Mouse (Mus musculus): Measurements from ENCODE around the gene Pomgnt1. TPM values are rescaled to one million over a fixed set of nuclear protein-coding genes. Genes with fewer than 3 reads are reported as not detected.

Gene Pomgnt1
- polyA plus RNA-seq, 1 experiment from 2014 or later, result 65.2 TPM

DNA sequence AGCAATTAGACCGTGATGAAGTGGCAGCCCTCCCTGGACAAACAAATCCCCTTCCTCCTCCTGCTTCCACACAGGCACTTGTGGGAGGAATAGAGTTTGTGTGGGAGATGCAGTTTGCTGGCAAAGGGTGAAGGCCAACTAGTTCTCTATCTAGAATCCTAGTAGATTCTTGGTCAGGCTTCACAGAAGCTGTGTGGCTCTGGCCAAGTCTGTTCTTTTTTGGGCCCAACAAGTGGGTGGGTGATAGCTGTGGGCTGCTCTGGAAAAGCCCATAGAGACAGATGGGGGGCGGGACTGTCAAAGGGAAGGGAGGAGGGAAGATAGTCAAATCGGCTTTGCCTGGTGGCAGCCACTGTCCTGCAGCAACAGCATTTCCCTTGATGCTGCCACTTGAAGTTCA, 37.1 kb downstream of the Pomgnt1 start:
- Histone ChIP-seq H3K9ac (no peak overlapping the region), H3K36me3 (peaks cover 55% of the 10 kb centered on the region), H3K4me1 (no peaks in the 10 kb centered on the region), H3K27me3 (no peaks in the 10 kb centered on the region), H3K4me2 (replicated peaks) (no peak overlapping the region), H3K27ac (replicated peaks) (no peak overlapping the region), H3K4me3 (replicated peaks) (no peak overlapping the region), H3K9me3 (replicated peaks) (no peaks in the 10 kb centered on the region)
- WGBS, result 78% methylated on average over 3 of the region's 3 CpGs
- no peak for ATAC-seq (ENCODE audit: insufficient number of reproducible peaks, low FRiP score, low TSS enrichment, low read depth)

DNA sequence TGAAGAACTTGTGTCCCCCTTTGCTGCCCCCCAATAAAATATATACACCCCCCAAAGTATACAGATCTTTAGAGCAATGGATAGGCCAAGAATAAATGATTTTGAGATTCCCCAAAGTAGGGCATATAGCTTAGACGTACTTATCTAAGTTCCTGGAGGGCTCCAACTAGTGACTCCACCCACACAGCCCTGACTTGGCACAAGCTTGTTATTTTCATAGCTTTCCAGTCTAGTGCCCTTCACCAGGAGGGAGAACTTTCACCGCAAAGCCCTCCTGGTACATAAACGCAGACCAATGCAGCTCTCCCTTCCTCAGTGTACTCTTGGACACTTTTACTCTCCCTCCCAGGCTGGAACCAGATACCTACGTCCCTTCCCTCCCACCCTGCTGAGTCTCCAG, 38.5 kb downstream of the Pomgnt1 start:
- ATAC-seq (ENCODE audit: insufficient number of reproducible peaks, low FRiP score, low TSS enrichment, low read depth), result no peak
- WGBS, result 78% methylated on average over 4 of the region's 4 CpGs
- Histone ChIP-seq H3K27ac (replicated peaks) (no peak overlapping the region), H3K4me2 (replicated peaks) (no peak overlapping the region), H3K4me1 (no peaks in the 10 kb centered on the region), H3K4me3 (replicated peaks) (no peak overlapping the region), H3K27me3 (no peaks in the 10 kb centered on the region), H3K9ac (no peak overlapping the region), H3K9me3 (replicated peaks) (no peaks in the 10 kb centered on the region), H3K36me3 (peaks cover 41% of the 10 kb centered on the region)

DNA sequence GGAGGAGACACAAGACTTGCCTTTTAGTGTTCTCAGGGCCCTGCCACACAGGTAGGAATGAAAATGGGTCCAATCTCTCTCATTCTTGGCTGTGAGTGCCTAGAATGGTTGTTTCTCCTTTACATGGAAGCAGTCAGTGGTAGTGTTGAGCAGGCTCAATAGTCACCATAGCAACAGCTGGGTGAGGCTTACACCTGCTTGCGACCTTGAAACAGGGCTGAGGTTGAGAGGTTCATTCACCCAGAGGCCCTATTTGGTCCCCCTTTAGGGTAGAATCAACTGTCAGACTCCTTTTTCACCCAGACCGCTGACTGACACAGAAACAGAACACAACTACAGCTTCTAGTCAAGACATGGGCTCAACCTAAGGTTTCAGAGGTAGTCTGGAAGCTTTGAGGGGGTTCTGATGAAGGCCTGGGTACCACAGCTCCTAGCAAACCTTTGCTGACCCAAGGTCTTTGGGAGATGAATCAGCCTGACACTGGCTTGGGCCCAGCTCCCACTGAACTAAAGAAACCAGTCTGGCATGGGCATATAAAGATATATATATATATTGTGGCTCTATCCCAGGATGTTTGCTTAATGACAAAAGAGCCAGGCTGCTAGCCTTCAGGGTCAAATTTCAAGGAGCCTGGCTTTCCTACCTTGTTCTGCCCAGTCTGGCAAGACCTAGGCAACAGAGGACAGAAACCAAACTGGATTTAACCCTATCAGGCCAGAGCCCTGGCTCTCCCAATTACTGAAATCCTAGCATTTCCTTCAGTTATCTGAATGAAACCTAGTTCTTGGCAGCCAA, 41.3 kb downstream of the Pomgnt1 start:
- no peak for ATAC-seq (ENCODE audit: insufficient number of reproducible peaks, low FRiP score, low TSS enrichment, low read depth)
- Histone ChIP-seq H3K4me1 (0 out of 2 replicates have a peak, but pooled peaks cover 3% of the 10 kb centered on the region), H3K4me2 (replicated peaks) (no peak overlapping the region), H3K27me3 (no peaks in the 10 kb centered on the region), H3K9me3 (replicated peaks) (no peaks in the 10 kb centered on the region), H3K27ac (replicated peaks) (no peak overlapping the region), H3K36me3 (peaks cover 14% of the 10 kb centered on the region; the same call in 1 of the 2 replicates), H3K4me3 (replicated peaks) (no peak overlapping the region), H3K9ac (no peak overlapping the region)
- WGBS, result 76% methylated on average over 2 of the region's 2 CpGs

DNA sequence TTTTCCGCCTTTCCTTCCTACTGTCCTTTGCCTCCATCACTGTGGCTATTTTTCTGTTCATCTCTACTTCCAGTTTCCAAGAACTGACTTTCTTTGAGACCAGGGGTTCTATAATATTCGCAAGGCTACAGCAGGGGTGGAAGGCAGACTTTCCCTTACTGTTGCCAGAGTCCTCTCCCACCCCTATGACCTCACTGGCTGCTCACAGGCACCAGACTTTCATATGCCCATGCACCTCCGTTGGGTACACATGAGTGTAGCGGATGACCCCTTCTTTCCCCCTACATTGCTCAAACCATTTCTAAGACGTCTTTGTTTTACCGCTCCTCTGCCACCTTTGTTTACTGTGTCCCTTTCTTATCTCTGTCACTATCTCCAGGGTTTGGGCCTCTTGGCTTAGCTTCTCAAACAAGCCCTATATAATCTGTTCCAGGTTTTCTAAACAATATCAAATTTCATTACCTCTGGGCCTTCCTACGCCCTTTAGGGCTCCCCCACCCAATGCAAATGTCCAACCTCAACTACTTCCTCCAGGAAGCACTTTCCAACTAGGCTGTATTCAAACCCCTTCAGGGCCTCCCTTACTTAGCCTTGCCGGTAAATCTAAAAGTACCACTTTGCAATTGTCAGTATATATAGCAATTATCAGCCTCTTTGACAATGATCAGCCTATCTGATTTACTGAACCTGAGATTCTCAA, 42.2 kb downstream of the Pomgnt1 start:
- Histone ChIP-seq H3K4me1 (0 out of 2 replicates have a peak, but pooled peaks cover 3% of the 10 kb centered on the region), H3K9me3 (replicated peaks) (no peaks in the 10 kb centered on the region), H3K9ac (no peak overlapping the region), H3K27me3 (no peaks in the 10 kb centered on the region), H3K4me3 (replicated peaks) (no peak overlapping the region), H3K27ac (replicated peaks) (no peak overlapping the region), H3K36me3 (peaks cover 5% of the 10 kb centered on the region; the same call in 1 of the 2 replicates), H3K4me2 (replicated peaks) (no peak overlapping the region)
- WGBS, result 38% methylated on average over 8 of the region's 8 CpGs
- no peak for ATAC-seq (ENCODE audit: insufficient number of reproducible peaks, low FRiP score, low TSS enrichment, low read depth)

DNA sequence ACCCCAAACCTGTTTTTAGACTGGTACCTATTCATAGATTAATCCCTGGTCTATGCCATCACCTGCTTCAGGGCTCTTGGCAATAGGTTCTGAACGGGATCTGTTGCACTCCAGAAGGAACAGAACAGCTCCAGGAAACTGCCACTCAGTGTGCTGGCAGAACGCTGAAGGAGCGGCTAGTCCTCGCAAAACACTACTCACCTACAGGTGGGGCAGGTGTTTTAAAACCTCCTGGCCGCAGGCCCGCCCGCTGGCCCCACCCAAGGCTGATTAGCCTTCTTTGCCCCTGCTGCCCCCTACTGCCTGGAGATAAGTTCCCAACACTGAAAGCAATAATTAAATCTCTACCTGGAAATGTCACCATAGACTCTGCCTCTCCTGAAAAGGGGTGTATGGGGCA, 43.8 kb downstream of the Pomgnt1 start, which contains the start of gene Tspan1:
TSS of gene Tspan1 (minus strand) at position 198 of the 400 bp plus-strand sequence.
- 22% methylated on average over 7 of the region's 7 CpGs for WGBS
- Histone ChIP-seq H3K27me3 (no peaks in the 10 kb centered on the region), H3K36me3 (no peaks in the 10 kb centered on the region), H3K4me2 (replicated peaks) (no peak within 1 kb of the TSS), H3K27ac (replicated peaks) (no peak within 1 kb of the TSS), H3K9me3 (replicated peaks) (no peaks in the 10 kb centered on the region), H3K4me3 (replicated peaks) (no peak within 1 kb of the TSS), H3K9ac (no peak within 1 kb of the TSS), H3K4me1 (0 out of 2 replicates have a peak, but pooled peaks cover 3% of the 10 kb centered on the region)
- ATAC-seq (ENCODE audit: insufficient number of reproducible peaks, low FRiP score, low TSS enrichment, low read depth), result no peak

DNA sequence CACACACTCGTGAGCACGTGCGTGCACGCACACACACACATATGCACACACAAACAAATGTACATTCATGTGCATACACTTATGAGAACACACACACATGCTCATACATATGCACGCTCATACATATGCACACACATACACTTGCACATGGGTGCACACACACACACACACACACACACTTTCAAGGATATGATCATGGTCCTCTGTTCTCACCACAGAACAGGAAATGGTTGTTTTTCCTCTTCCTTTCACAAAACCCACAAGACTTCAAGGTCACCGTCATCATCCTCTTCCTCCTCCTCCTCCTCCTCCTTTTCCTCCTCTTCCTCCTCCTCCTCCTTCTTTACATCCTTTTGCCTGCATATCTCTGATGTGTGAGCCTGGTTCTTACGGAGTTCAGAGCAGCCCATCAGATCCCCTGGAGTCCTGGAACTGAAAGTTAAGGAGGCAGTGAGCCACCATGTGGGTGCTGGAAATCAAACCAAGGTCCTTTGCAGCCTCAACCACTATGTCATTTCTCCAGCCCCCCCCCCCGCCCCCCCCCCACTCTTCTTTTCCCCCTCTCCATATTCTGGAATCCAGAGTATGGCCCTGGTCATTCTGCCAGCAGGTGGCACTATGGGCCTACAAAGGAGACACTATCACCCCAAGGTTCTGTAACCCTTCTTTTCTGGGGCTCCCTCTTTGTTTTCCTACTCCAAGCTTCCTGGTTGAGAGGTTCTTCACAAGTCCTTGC, 45.1 kb downstream of the Pomgnt1 start:
- 79% methylated on average over 7 of the region's 8 CpGs for WGBS
- 0 out of 2 replicates have a peak, but pooled peaks have one; percentile 17 for ATAC-seq (ENCODE audit: insufficient number of reproducible peaks, low FRiP score, low TSS enrichment, low read depth)

DNA sequence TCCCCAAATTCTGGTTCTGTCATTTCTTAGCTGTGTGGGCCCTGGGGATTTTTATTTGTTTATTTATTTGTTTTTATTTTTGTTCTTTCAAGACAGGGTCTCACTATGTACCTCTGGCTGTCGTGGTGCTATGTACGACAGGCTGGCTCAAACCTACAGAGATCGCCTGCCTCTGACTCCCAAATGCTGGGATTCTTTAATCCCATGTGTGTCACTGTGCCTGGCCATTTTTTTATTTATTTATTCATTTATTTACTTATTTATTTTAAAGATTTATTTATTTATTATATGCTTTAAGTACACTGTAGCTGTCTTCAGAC, 45.7 kb downstream of the Pomgnt1 start:
- Histone ChIP-seq H3K4me1 (peaks cover 3% of the 10 kb centered on the region; the same call in 1 of the 2 replicates), H3K4me2 (replicated peaks) (no peak overlapping the region), H3K27ac (replicated peaks) (no peak overlapping the region), H3K9me3 (replicated peaks) (no peaks in the 10 kb centered on the region), H3K9ac (no peak overlapping the region), H3K36me3 (no peaks in the 10 kb centered on the region), H3K27me3 (no peaks in the 10 kb centered on the region), H3K4me3 (replicated peaks) (no peak overlapping the region)
- WGBS, result 73% methylated on average over 3 of the region's 3 CpGs
- no peak for ATAC-seq (ENCODE audit: insufficient number of reproducible peaks, low FRiP score, low TSS enrichment, low read depth)

More for the DNA sequence above, 45.1 kb downstream of the Pomgnt1 start:
- no peak overlapping the region for H3K27ac ChIP-seq (replicated peaks)
- no peak overlapping the region for H3K9ac ChIP-seq
- no peak overlapping the region for H3K4me3 ChIP-seq (replicated peaks)
- H3K27me3 ChIP-seq, result no peaks in the 10 kb centered on the region
- H3K9me3 ChIP-seq (replicated peaks), result no peaks in the 10 kb centered on the region
- no peaks in the 10 kb centered on the region for H3K36me3 ChIP-seq
- H3K4me2 ChIP-seq (replicated peaks), result no peak overlapping the region
- H3K4me1 ChIP-seq, result 0 out of 2 replicates have a peak, but pooled peaks cover 3% of the 10 kb centered on the region

DNA sequence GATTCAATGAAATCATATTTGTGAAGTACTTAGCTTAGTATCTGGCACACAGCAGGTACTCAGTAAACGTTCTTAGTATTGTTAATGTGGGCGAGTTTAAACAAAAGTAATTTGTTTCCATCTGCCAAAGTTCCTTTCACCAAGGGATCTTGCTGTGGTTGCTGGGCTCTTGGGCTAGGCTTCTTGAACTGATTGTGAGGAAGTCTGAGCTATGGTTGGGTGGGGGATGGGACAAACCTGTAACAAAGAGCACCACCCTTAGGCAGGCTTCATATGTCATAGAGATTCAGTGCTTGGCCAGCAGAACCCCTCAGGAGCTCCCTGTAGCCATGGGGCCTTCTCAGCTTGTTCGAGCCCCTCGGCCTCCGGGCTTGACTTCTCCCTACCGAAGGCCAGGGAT, 49.4 kb downstream of the Pomgnt1 start, which contains the start of the genes 1700042G07Rik and Gm49337:
TSS of gene 1700042G07Rik (plus strand) at position 301 of the 400 bp plus-strand sequence.
TSS of gene Gm49337 (plus strand) at position 313 of the 400 bp plus-strand sequence.
- 88% methylated on average over 6 of the region's 6 CpGs for WGBS
- no peak for ATAC-seq (ENCODE audit: insufficient number of reproducible peaks, low FRiP score, low TSS enrichment, low read depth)

DNA sequence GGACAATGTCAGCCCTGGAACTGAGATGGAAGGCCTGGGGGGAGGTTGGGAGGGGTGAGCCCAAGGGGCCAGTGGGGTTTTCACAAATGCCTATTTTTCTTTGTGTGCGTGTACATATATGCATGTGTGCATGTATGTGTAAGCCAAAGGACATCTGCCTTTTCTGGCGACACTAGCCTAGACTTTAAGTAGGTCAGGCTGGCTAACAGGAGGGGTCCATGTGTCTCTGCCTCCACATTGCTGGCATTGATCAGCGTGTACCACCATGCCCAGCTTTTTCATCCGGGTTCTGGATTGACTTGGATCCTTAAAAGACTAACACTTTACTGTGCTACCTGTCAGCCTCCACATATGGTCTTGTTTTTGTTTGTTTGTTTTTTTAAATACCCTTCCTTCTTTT, 50.1 kb downstream of the Pomgnt1 start:
- no peak overlapping the region for H3K9ac ChIP-seq
- no peak overlapping the region for H3K4me2 ChIP-seq (replicated peaks)
- 73% methylated on average over 4 of the region's 4 CpGs for WGBS
- H3K27me3 ChIP-seq, result no peaks in the 10 kb centered on the region
- H3K27ac ChIP-seq (replicated peaks), result no peak overlapping the region
- H3K36me3 ChIP-seq, result no peaks in the 10 kb centered on the region
- no peaks in the 10 kb centered on the region for H3K9me3 ChIP-seq (replicated peaks)
- H3K4me1 ChIP-seq, result peaks cover 30% of the 10 kb centered on the region
- no peak overlapping the region for H3K4me3 ChIP-seq (replicated peaks)
- ATAC-seq (ENCODE audit: insufficient number of reproducible peaks, low FRiP score, low TSS enrichment, low read depth), result no peak

More for the DNA sequence above, 49.4 kb downstream of the Pomgnt1 start, which contains the start of the genes 1700042G07Rik and Gm49337:
- Histone ChIP-seq H3K4me2 (replicated peaks) (no peak within 1 kb of the TSS), H3K4me1 (peaks cover 30% of the 10 kb centered on the region), H3K27ac (replicated peaks) (no peak within 1 kb of the TSS), H3K9ac (no peak within 1 kb of the TSS), H3K27me3 (no peaks in the 10 kb centered on the region), H3K9me3 (replicated peaks) (no peaks in the 10 kb centered on the region), H3K4me3 (replicated peaks) (no peak within 1 kb of the TSS), H3K36me3 (no peaks in the 10 kb centered on the region)

DNA sequence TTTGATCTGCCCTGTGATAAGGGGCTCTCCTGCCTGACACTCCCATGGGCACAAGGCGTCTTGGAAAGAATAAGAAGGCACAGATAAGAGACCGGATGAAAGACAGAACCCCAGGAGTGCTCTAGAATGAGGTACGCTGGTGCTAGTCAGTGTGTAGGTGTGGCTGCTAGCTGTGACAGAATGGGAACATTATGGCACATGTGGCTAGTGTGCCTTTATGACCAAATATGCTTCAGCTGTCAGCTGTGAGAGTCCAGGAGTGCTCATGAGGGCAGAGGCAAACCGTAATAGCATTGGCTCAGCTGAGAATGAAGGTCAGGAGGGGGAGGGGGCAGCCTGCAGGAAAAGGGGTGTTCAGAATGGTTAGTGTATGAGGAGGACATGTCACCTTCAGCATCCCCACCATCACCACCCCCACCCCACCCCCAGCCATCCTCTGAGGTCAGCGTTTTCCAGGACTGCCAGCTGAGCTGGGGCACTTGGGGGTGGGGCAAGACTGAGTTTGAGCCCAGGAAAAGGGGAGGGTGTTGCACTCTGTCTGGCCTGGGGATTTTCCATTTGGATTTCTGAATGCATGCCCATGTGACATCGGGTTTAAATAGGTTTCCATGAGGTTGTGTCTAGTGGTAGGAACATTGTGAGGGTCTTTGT, 51.0 kb downstream of the Pomgnt1 start:
- no peak for ATAC-seq (ENCODE audit: insufficient number of reproducible peaks, low FRiP score, low TSS enrichment, low read depth)
- H3K9me3 ChIP-seq (replicated peaks), result no peaks in the 10 kb centered on the region
- H3K4me2 ChIP-seq (replicated peaks), result no peak overlapping the region
- peaks cover 30% of the 10 kb centered on the region for H3K4me1 ChIP-seq
- WGBS, result 54% methylated on average over 6 of the region's 6 CpGs
- no peaks in the 10 kb centered on the region for H3K27me3 ChIP-seq
- no peak overlapping the region for H3K27ac ChIP-seq (replicated peaks)
- no peak overlapping the region for H3K9ac ChIP-seq
- no peaks in the 10 kb centered on the region for H3K36me3 ChIP-seq
- no peak overlapping the region for H3K4me3 ChIP-seq (replicated peaks)

Data from embryonic facial prominence, embryonic 15.5 days (tissue).